Mouse (Mus musculus): ENCODE measurements around the gene Tchp. TPM values are rescaled to one million over a fixed set of nuclear protein-coding genes. Genes with fewer than 3 reads are reported as not detected.

The Tchp gene
- polyA plus RNA-seq, 1 experiment from 2014 or later, result 12.0 TPM

GRCm38 (mm10) chr5:114745581-114745980, 38.0 kb downstream of the Tchp start:
- H3K36me3 ChIP-seq (replicated peaks; ENCODE audit: control insufficient read depth, insufficient read depth, low read depth, low read length), result peaks cover 3% of the 10 kb centered on the region
- ATAC-seq (replicated peaks; ENCODE audit: insufficient number of reproducible peaks, low FRiP score, low TSS enrichment, low read depth) (no peak), DNase-seq (ENCODE audit: low spot score) (no peak)
- WGBS, result 89% methylated on average over 5 of the region's 5 CpGs
- H3K4me2 ChIP-seq (ENCODE audit: low read depth, low read length), result no peak overlapping the region
- no peaks in the 10 kb centered on the region for H3K9me3 ChIP-seq (replicated peaks; ENCODE audit: control insufficient read depth, low read length)
- no peak overlapping the region for H3K9ac ChIP-seq (replicated peaks; ENCODE audit: low read length)
- no peak overlapping the region for H3K4me3 ChIP-seq (ENCODE audit: low read depth, low read length)
- no peaks in the 10 kb centered on the region for H3K27me3 ChIP-seq (ENCODE audit: control insufficient read depth, insufficient read depth, low read length)
- no peak overlapping the region for H3K27ac ChIP-seq (replicated peaks; ENCODE audit: low read depth, low read length)
- no peaks in the 10 kb centered on the region for H3K4me1 ChIP-seq (ENCODE audit: control insufficient read depth, insufficient read depth, low read length)

DNA sequence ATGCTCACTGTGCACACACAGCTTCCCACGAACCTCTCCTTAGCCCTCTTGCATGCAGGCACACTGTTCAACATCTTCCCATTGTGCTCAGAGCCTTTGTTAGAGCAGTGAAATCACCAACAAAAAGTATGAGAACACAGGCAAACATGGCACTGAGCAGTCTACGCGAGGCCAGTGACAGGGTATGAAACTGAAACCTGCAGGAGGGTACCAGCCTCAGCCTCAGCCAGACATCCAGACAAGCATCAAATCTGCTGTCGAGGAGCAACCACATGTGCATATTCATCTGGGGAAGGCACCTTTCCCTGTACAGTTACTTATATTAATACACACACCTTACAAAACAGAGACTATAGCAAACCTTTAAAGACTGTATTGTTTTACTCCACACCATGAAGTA, 39.3 kb downstream of the Tchp start:
- H3K27me3 ChIP-seq (ENCODE audit: control insufficient read depth, insufficient read depth, low read length), result no peaks in the 10 kb centered on the region
- no peak overlapping the region for H3K9ac ChIP-seq (replicated peaks; ENCODE audit: low read length)
- ATAC-seq (replicated peaks; ENCODE audit: insufficient number of reproducible peaks, low FRiP score, low TSS enrichment, low read depth) (no peak), DNase-seq (ENCODE audit: low spot score) (no peak)
- peaks cover 3% of the 10 kb centered on the region for H3K36me3 ChIP-seq (replicated peaks; ENCODE audit: control insufficient read depth, insufficient read depth, low read depth, low read length)
- no peak overlapping the region for H3K4me3 ChIP-seq (ENCODE audit: low read depth, low read length)
- H3K4me2 ChIP-seq (ENCODE audit: low read depth, low read length), result no peak overlapping the region
- WGBS, result 92% methylated on average over 4 of the region's 4 CpGs
- H3K27ac ChIP-seq (replicated peaks; ENCODE audit: low read depth, low read length), result no peak overlapping the region
- no peaks in the 10 kb centered on the region for H3K9me3 ChIP-seq (replicated peaks; ENCODE audit: control insufficient read depth, low read length)
- no peaks in the 10 kb centered on the region for H3K4me1 ChIP-seq (ENCODE audit: control insufficient read depth, insufficient read depth, low read length)

- 94% methylated on average over 5 of the region's 5 CpGs for WGBS
- Histone ChIP-seq H3K9me3 (replicated peaks; ENCODE audit: control insufficient read depth, low read length) (no peaks in the 10 kb centered on the region), H3K4me1 (ENCODE audit: control insufficient read depth, insufficient read depth, low read length) (no peaks in the 10 kb centered on the region), H3K4me3 (ENCODE audit: low read depth, low read length) (no peak overlapping the region), H3K27me3 (ENCODE audit: control insufficient read depth, insufficient read depth, low read length) (no peaks in the 10 kb centered on the region), H3K4me2 (ENCODE audit: low read depth, low read length) (no peak overlapping the region), H3K27ac (replicated peaks; ENCODE audit: low read depth, low read length) (no peak overlapping the region), H3K9ac (replicated peaks; ENCODE audit: low read length) (no peak overlapping the region), H3K36me3 (replicated peaks; ENCODE audit: control insufficient read depth, insufficient read depth, low read depth, low read length) (peaks cover 3% of the 10 kb centered on the region)
- DNase-seq (ENCODE audit: low spot score) (no peak), ATAC-seq (replicated peaks; ENCODE audit: insufficient number of reproducible peaks, low FRiP score, low TSS enrichment, low read depth) (no peak)
Measured at GRCm38 (mm10) chr5:114747521-114747920, 40.0 kb downstream of the Tchp start.

GRCm38 (mm10) chr5:114750325-114750724, 42.8 kb downstream of the Tchp start:
- H3K27ac ChIP-seq (replicated peaks; ENCODE audit: low read depth, low read length), result no peak overlapping the region
- H3K27me3 ChIP-seq (ENCODE audit: control insufficient read depth, insufficient read depth, low read length), result no peaks in the 10 kb centered on the region
- no peaks in the 10 kb centered on the region for H3K4me1 ChIP-seq (ENCODE audit: control insufficient read depth, insufficient read depth, low read length)
- DNase-seq (ENCODE audit: low spot score) (no peak), ATAC-seq (replicated peaks; ENCODE audit: insufficient number of reproducible peaks, low FRiP score, low TSS enrichment, low read depth) (no peak)
- no peak overlapping the region for H3K4me2 ChIP-seq (ENCODE audit: low read depth, low read length)
- H3K9ac ChIP-seq (replicated peaks; ENCODE audit: low read length), result no peak overlapping the region
- no peaks in the 10 kb centered on the region for H3K9me3 ChIP-seq (replicated peaks; ENCODE audit: control insufficient read depth, low read length)
- no peak overlapping the region for H3K4me3 ChIP-seq (ENCODE audit: low read depth, low read length)
- WGBS, result 86% methylated on average over 10 of the region's 10 CpGs
- H3K36me3 ChIP-seq (replicated peaks; ENCODE audit: control insufficient read depth, insufficient read depth, low read depth, low read length), result peaks cover 6% of the 10 kb centered on the region

DNA sequence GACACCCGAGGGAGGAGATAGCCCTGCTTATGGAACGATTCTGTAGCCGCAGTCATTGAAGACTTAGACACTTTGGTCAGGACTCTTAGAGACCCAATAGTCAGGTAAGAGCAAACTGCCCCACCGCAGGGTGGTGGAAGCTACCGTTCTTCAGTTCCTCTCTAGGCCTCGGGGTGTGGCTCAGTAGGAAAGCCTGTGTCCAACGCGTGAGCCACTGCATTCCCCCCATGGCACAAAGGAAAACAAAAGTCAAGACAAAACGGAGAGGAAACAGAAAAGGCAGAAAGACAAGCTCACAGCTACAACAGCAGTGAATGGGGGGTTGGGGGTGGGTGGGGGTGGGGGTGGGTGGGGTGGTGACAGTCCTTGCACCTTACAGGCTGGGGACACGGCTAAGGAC, 44.8 kb downstream of the Tchp start:
- Histone ChIP-seq H3K36me3 (replicated peaks; ENCODE audit: control insufficient read depth, insufficient read depth, low read depth, low read length) (peaks cover 3% of the 10 kb centered on the region; the same call in 1 of the 2 replicates), H3K9ac (replicated peaks; ENCODE audit: low read length) (no peak overlapping the region), H3K9me3 (replicated peaks; ENCODE audit: control insufficient read depth, low read length) (no peaks in the 10 kb centered on the region), H3K27ac (replicated peaks; ENCODE audit: low read depth, low read length) (no peak overlapping the region), H3K27me3 (ENCODE audit: control insufficient read depth, insufficient read depth, low read length) (no peaks in the 10 kb centered on the region), H3K4me2 (ENCODE audit: low read depth, low read length) (no peak overlapping the region), H3K4me1 (ENCODE audit: control insufficient read depth, insufficient read depth, low read length) (no peaks in the 10 kb centered on the region), H3K4me3 (ENCODE audit: low read depth, low read length) (no peak overlapping the region)
- DNase-seq (ENCODE audit: low spot score) (no peak), ATAC-seq (replicated peaks; ENCODE audit: insufficient number of reproducible peaks, low FRiP score, low TSS enrichment, low read depth) (no peak)
- WGBS, result 90% methylated on average over 10 of the region's 10 CpGs

DNA sequence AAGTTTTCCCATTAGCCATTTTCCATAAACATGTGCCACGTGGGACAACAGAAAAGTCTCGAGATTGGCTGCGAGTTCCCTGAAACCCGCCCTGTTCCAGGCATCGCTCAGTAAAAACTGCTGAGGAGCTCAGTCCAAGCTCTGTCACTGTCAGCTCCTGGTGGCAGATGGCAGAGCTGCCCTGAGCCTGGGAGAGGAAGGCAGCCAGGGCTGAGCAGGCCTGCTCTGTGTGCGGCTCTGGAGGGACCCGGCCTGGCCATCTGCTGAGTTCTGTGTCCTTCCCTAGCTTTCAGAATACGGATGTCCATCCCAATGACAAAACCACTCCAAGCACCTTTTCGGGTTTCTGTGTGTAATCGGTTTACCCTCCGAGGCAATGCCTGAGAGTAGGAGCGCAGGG, 45.8 kb downstream of the Tchp start:
- WGBS, result 90% methylated on average over 12 of the region's 12 CpGs
- Histone ChIP-seq H3K9ac (replicated peaks; ENCODE audit: low read length) (no peak overlapping the region), H3K27me3 (ENCODE audit: control insufficient read depth, insufficient read depth, low read length) (no peaks in the 10 kb centered on the region), H3K4me2 (ENCODE audit: low read depth, low read length) (no peak overlapping the region), H3K4me1 (ENCODE audit: control insufficient read depth, insufficient read depth, low read length) (no peaks in the 10 kb centered on the region), H3K36me3 (replicated peaks; ENCODE audit: control insufficient read depth, insufficient read depth, low read depth, low read length) (peaks cover 3% of the 10 kb centered on the region; the same call in 1 of the 2 replicates), H3K9me3 (replicated peaks; ENCODE audit: control insufficient read depth, low read length) (no peaks in the 10 kb centered on the region), H3K4me3 (ENCODE audit: low read depth, low read length) (no peak overlapping the region), H3K27ac (replicated peaks; ENCODE audit: low read depth, low read length) (no peak overlapping the region)
- no peak for ATAC-seq (replicated peaks; ENCODE audit: insufficient number of reproducible peaks, low FRiP score, low TSS enrichment, low read depth)
- DNase-seq (ENCODE audit: low spot score), result no peak

DNA sequence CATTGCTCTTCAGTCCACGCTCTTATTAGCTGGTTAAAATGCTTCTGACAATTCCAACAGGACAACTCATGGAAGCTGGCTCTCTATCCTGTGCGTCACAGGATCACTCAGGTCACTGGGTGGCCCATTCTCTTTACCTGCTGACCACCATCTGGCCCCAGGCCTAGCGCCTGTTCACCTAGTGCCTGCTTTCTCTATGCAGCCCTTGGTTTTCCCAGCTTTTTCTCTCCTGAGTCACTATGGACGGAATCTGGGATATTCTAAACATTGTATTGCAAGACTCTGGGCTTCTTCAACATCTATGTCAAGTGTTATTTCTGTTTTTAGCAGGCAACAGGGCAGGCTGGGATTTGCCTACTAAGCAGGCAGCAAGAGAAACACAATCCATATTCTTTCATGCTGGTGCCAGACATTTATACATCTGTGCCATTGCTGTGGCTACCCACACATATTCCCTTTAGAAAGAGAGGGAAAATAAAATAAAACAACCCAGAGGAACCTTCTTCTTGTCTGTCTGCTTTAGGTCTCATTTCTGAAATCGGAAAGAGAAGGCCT, 52.1 kb downstream of the Tchp start:
- H3K4me3 ChIP-seq (ENCODE audit: low read depth, low read length), result no peak overlapping the region
- ATAC-seq (replicated peaks; ENCODE audit: insufficient number of reproducible peaks, low FRiP score, low TSS enrichment, low read depth) (no peak), DNase-seq (ENCODE audit: low spot score) (no peak)
- no peaks in the 10 kb centered on the region for H3K4me1 ChIP-seq (ENCODE audit: control insufficient read depth, insufficient read depth, low read length)
- WGBS, result 91% methylated on average over 5 of the region's 5 CpGs
- no peak overlapping the region for H3K27ac ChIP-seq (replicated peaks; ENCODE audit: low read depth, low read length)
- no peaks in the 10 kb centered on the region for H3K9me3 ChIP-seq (replicated peaks; ENCODE audit: control insufficient read depth, low read length)
- no peaks in the 10 kb centered on the region for H3K27me3 ChIP-seq (ENCODE audit: control insufficient read depth, insufficient read depth, low read length)
- peaks cover 2% of the 10 kb centered on the region; the same call in 1 of the 2 replicates for H3K36me3 ChIP-seq (replicated peaks; ENCODE audit: control insufficient read depth, insufficient read depth, low read depth, low read length)
- H3K9ac ChIP-seq (replicated peaks; ENCODE audit: low read length), result no peak overlapping the region
- no peak overlapping the region for H3K4me2 ChIP-seq (ENCODE audit: low read depth, low read length)

- ATAC-seq (replicated peaks; ENCODE audit: insufficient number of reproducible peaks, low FRiP score, low TSS enrichment, low read depth), result no peak
- Histone ChIP-seq H3K36me3 (replicated peaks; ENCODE audit: control insufficient read depth, insufficient read depth, low read depth, low read length) (no peaks in the 10 kb centered on the region), H3K4me3 (ENCODE audit: low read depth, low read length) (no peak overlapping the region), H3K4me2 (ENCODE audit: low read depth, low read length) (no peak overlapping the region), H3K9ac (replicated peaks; ENCODE audit: low read length) (no peak overlapping the region), H3K27ac (replicated peaks; ENCODE audit: low read depth, low read length) (no peak overlapping the region), H3K9me3 (replicated peaks; ENCODE audit: control insufficient read depth, low read length) (no peaks in the 10 kb centered on the region), H3K27me3 (ENCODE audit: control insufficient read depth, insufficient read depth, low read length) (no peaks in the 10 kb centered on the region), H3K4me1 (ENCODE audit: control insufficient read depth, insufficient read depth, low read length) (no peaks in the 10 kb centered on the region)
- WGBS, result 92% methylated on average over 8 of the region's 8 CpGs
- no peak for DNase-seq (ENCODE audit: low spot score)
Measured at GRCm38 (mm10) chr5:114761980-114762379, 54.4 kb downstream of the Tchp start.
